Mouse (Mus musculus) stomach, postnatal 0 days (tissue): Measurements from ENCODE around the gene Slc18b1. TPM values are rescaled to one million over a fixed set of nuclear protein-coding genes. Genes with fewer than 3 reads are reported as not detected.

Source experiments
- ATAC-seq: fragments of 200-750 bp; cut with Nextera tagmentation; 2 replicates; pipeline ENCODE4 v1.8.0; 2017; ENCODE audit not compliant: low FRiP score, low TSS enrichment
- DNase-seq: peaks from one replicate; pipeline ENCODE4 v3.0.0-alpha.2; 2016; ENCODE audit warnings: low spot score
- H3K27ac ChIP-seq: fragments of 300-500 bp; sonication (generic); replicated peaks from 2 replicates; pipeline ENCODE4 v1.5.1; 2014; ENCODE audit warnings: mild to moderate bottlenecking, control low read depth
- H3K27me3 ChIP-seq: fragments of 300-500 bp; sonication (generic); 2 replicates; pipeline ENCODE4 v1.6.1; 2014; ENCODE audit warnings: low read length; ENCODE audit not compliant: control insufficient read depth, insufficient read depth
- H3K36me3 ChIP-seq: fragments of 300-500 bp; sonication (generic); 2 replicates; pipeline ENCODE4 v1.6.1; 2014; ENCODE audit warnings: low read length, mixed read lengths; ENCODE audit not compliant: control insufficient read depth, insufficient read depth
- H3K4me1 ChIP-seq: fragments of 300-500 bp; sonication (generic); replicated peaks from 2 replicates; pipeline ENCODE4 v1.6.1; 2014; ENCODE audit warnings: antibody characterized with exemption; ENCODE audit not compliant: control insufficient read depth, insufficient read depth
- H3K4me2 ChIP-seq: fragments of 300-500 bp; sonication (generic); replicated peaks from 2 replicates; pipeline ENCODE4 v1.6.1; 2014; ENCODE audit warnings: low read depth, mild to moderate bottlenecking, control low read depth, moderate library complexity
- H3K4me3 ChIP-seq: fragments of 300-500 bp; sonication (generic); 2 replicates; pipeline ENCODE4 v1.5.1; 2014; ENCODE audit warnings: low read depth, low read length, control low read depth
- H3K9ac ChIP-seq: fragments of 300-500 bp; sonication (generic); 2 replicates; pipeline ENCODE4 v1.6.1; 2014; ENCODE audit warnings: mild to moderate bottlenecking, low read length, control low read depth, mixed read lengths
- H3K9me3 ChIP-seq: fragments of 300-500 bp; sonication (generic); 2 replicates; pipeline ENCODE4 v1.6.1; 2016; ENCODE audit warnings: low read length; ENCODE audit not compliant: control insufficient read depth
- CTCF ChIP-seq: IDR thresholded peaks from 2 replicates; pipeline ENCODE4 v1.5.1; 2016; ENCODE audit warnings: antibody characterized with exemption, low read depth, mild to moderate bottlenecking, moderate library complexity
- EP300 ChIP-seq: optimal IDR thresholded peaks from 2 replicates; pipeline ENCODE3; 2016; ENCODE audit warnings: antibody characterized with exemption
- WGBS: fragments of 180-500 bp; shearing (Covaris S2); extraction: QIAGEN DNeasy Blood & Tissue Kit; methylation state at CpG from one replicate; pipeline ENCODE4 v1.1.7; 2014; 5-methylcytosine and 5-hydroxymethylcytosine counted together
- polyA plus RNA-seq: library from polyadenylated mRNA; unstranded; fragments of >200 nt; fragmentation: Nextera tagmentation; extraction: Ambion mirVana; gene quantifications from 2 replicates; pipeline ENCODE4 v1.2.1, GENCODE M21; 2015

Slc18b1 gene
- polyA plus RNA-seq, 1 experiment from 2014 or later, result 9.2 TPM

GRCm38 (mm10) chr10:23864362-23865312 is 67.9 kb downstream of the Slc18b1 start:
- no peak overlapping the region for H3K4me3 ChIP-seq
- no peaks in the 10 kb centered on the region for H3K27me3 ChIP-seq
- TF ChIP-seq CTCF (no peak), EP300 (no peak)
- H3K27ac ChIP-seq, result no peak overlapping the region
- no peak overlapping the region for H3K9ac ChIP-seq
- 63% methylated on average over 9 of the region's 9 CpGs for WGBS
- H3K9me3 ChIP-seq, result no peaks in the 10 kb centered on the region
- no peak overlapping the region for H3K4me2 ChIP-seq
- H3K4me1 ChIP-seq, result no peaks in the 10 kb centered on the region
- H3K36me3 ChIP-seq, result no peaks in the 10 kb centered on the region
- ATAC-seq (no peak), DNase-seq (no peak)

Other genes starting within 250 kb of the Slc18b1 start
- gene Rps12, start 9.7 kb upstream of the Slc18b1 start, polyA plus RNA-seq, result 176 and 215 TPM in 2 replicates
- gene Vnn3, start 54.5 kb downstream of the Slc18b1 start, polyA plus RNA-seq, result 0.46 and 0.57 TPM in 2 replicates
- 2.3 and 3.0 TPM in 2 replicates for gene Vnn1, start 97.7 kb downstream of the Slc18b1 start, polyA plus RNA-seq
- gene Taar1, start 123.4 kb downstream of the Slc18b1 start, polyA plus RNA-seq, result not detected in 2 replicates
- not detected in 2 replicates for gene Taar2, start 141.6 kb downstream of the Slc18b1 start, polyA plus RNA-seq
- not detected in 2 replicates for gene Taar3, start 152.6 kb downstream of the Slc18b1 start, polyA plus RNA-seq
- 0.10 TPM in 1 of 2 replicates, not detected in the other for gene Taar4, start 163.5 kb downstream of the Slc18b1 start, polyA plus RNA-seq
- not detected in 2 replicates for gene Taar5, start 173.7 kb downstream of the Slc18b1 start, polyA plus RNA-seq
- not detected in 2 replicates for gene Taar6, start 188.7 kb downstream of the Slc18b1 start, polyA plus RNA-seq
- not detected in 2 replicates for gene Taar7a, start 196.5 kb downstream of the Slc18b1 start, polyA plus RNA-seq
- gene Taar7b, start 203.0 kb downstream of the Slc18b1 start, polyA plus RNA-seq, result not detected in 2 replicates
- not detected in 2 replicates for gene Taar7d, start 230.2 kb downstream of the Slc18b1 start, polyA plus RNA-seq
- gene Taar7e, start 240.6 kb downstream of the Slc18b1 start, polyA plus RNA-seq, result not detected in 2 replicates